Mouse (Mus musculus) urinary bladder, postnatal 14 days (tissue): ENCODE data around the gene Adgrd1.

Source experiments
- DNase-seq: peaks from one replicate; pipeline ENCODE4 v3.0.0; 2021; ENCODE audit warnings: low spot score

Adgrd1 gene

GRCm38 (mm10) chr5:129155902-129156311 is 59.4 kb downstream of the Adgrd1 start:
- DNase-seq, result no peak

DNA sequence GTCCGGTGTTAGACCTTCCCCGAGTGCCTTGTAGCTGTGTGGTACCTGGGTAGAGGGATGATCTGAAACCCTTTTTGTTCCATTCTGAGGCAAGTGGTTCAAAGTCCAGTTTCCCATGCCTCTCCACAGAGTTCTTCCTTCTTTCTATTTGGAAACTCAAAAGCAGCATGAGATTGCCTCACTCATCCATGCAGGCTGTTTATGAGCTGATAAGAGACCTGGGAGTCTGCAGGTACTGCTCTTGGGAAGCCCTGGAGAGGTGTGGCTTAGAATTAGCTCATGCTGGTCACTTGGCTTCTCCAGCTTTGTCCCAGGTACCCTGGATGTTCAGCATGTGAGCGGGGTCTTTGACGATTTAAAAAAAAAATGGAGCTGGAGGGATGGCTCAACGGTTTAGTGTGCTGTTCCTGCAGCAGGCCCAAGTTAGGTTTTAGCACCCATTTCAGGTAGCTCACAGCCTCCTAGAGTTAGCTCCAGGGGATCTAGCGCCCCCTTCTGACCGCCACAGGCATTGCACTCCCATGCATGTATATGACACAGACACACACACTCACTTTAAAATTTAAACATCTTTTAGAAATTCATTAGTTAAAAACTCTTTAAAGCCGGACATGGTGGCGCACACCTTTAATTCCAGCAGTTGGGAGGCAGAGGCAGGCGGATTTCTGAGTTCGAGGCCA is 65.0 kb downstream of the Adgrd1 start:
- no peak for DNase-seq

DNA sequence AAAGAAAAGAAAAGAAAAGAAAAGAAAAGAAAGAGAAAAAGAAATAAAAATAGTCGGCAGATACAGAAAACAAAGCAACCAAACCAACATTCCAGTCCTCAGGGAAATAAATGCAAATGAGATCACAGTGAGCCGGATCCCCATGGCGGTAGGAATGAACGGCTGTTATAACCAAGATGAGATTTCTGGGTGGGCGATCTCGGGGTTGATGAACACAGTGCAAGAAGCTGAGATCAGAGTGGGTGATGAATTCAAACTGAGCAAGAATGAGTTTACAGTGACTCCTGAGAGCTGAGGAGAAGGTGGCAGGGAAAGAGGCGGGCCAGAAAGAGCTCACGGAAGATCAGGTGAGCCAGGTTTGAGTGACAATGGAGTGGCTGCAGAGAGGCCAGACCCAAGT is 66.9 kb downstream of the Adgrd1 start:
- no peak for DNase-seq

DNA sequence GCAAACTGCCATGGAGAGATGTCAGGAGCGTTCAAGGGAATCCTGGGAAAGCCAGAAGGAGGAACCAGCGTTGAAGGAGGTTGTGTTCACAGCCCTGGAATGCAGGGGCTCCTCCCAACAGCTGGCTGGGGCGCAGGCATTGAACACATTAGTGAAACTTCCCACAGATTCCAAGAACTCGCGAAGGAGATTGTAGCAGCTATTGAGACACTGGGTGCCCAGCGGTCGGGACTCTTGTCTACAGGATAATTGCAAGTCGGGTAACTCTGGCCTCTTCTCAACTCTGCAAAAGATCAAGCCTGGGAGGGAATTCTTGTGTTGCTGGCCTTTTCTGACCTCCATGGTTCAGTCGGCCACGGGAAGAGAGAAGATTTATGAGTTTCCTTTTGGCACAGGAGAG is 67.5 kb downstream of the Adgrd1 start:
- peak; percentile 66 for DNase-seq

- peak; percentile 25 for DNase-seq
Observed at GRCm38 (mm10) chr5:129164911-129165584, 68.5 kb downstream of the Adgrd1 start.

DNA sequence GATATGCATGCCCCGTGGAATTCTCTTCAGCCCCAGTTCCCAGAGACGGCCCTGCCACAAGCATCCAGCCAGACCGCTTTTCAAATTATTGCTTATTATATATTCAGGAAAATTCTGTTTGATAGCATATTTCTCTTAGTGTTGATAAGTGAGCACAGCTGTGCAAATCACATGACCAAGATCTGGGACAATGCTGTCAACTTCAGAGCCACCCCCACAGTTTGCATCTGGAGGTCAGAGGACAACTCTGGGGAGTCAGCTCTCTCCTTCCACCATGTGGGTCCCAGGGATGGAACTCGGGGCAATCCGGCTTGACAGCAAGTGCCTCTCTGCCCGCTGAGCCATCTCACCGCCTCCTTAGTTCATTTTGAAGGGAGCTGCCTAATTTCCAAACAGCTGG is 69.0 kb downstream of the Adgrd1 start:
- DNase-seq, result no peak

DNA sequence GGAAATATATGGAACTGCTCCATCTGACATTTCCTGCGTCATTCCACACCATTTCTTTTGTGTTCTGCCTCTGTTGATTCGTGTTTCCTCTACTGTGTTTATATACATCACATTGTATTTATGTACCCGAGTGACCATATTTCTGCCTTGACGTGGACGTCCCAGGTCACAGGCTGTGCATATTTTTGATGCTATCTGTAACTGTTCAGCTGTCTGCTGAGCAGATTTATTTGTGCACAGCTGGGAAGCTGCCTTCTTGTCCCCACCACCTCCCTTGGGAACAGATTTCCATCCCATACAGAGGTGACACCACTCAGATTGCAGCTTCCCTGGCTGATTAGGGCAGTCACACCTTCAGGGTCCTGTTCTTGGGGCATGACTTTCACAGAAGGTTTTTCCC is 72.5 kb downstream of the Adgrd1 start:
- no peak for DNase-seq

- DNase-seq, result no peak
Observed at GRCm38 (mm10) chr5:129169567-129169966, 73.0 kb downstream of the Adgrd1 start.

GRCm38 (mm10) chr5:129172533-129172932 is 76.0 kb downstream of the Adgrd1 start:
- no peak for DNase-seq

GRCm38 (mm10) chr5:129175925-129176324 is 79.4 kb downstream of the Adgrd1 start:
- no peak for DNase-seq

GRCm38 (mm10) chr5:129177697-129178511 is 81.4 kb downstream of the Adgrd1 start:
- DNase-seq, result peak; percentile 88

DNA sequence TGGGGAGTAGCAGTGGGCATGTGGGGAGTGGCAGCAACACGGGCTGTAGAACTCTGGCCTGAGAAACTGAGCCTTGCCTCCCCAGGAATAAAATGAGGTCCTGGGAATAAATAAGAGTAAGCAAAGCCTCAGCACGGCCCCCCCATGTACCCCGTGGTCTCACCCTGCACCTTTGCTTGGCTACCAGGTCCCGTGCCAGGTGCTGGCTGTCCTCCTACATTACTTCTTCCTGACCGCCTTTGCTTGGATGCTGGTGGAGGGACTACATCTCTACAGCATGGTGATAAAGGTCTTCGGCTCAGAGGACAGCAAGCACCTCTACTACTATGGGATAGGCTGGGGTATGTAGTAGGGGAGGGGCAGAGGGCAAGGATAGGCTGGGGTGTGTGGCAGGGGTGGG is 82.8 kb downstream of the Adgrd1 start:
- no peak for DNase-seq

GRCm38 (mm10) chr5:129179995-129180714 is 83.6 kb downstream of the Adgrd1 start:
- DNase-seq, result no peak

GRCm38 (mm10) chr5:129180715-129181228 is 84.2 kb downstream of the Adgrd1 start:
- DNase-seq, result no peak

DNA sequence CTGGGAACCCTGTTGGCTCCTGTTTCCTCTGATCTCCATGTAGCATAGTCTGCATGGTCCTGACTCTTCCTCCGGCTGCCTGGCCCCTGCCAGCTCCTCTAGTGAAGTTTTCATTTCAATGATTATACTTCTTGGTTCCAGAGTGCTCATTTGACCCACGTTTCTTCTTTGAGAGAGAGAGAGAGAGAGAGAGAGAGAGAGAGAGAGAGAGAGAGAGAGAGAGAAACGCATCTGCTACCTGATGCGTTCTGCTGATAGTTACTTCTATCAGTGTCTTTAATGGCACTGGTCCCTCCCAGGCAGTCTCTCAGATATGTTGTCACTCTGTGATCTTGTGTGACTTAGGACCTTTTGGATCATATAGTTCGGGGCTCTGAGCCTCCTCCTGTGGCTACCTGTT is 84.9 kb downstream of the Adgrd1 start:
- DNase-seq, result no peak

DNA sequence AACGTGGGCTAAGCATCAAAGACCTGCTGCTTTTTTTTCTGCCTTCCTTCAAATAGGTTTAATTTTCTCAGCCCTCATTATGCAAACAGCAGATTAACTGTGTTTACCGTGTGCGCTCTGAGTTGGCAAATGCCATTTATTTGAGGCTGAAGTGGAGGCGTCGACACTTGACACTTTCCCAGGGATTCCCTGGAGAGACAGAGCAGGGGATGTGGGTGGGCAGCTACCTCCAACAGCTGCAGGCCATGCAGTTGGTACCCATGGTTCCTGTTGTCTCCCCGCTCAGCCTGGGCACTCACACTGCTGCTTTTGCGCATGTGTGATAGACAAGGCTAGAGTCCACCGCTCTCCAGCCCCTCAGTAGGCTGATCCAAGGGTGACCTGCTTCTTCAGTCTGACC is 86.0 kb downstream of the Adgrd1 start:
- DNase-seq, result no peak

DNA sequence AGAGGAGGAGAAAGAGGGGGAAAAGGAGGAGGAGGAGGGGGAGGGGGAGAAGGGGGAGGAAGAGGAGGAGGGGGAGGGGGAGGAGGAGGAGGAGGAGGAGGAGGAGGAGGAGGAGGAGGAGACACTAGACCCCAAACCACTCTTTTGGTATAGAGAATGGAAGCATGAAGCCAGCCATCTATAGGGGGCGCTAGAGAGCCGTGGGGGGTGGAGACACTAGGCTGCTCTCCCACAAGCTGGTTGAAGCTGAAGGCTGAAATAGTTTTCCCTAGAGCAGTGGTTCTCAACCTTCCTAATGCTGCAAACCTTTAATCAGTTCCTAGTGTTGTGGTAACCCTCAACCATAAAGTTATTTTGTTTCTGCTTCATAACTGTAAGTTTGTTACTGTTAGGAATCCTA is 89.7 kb downstream of the Adgrd1 start:
- peak; percentile 32 for DNase-seq

GRCm38 (mm10) chr5:129186926-129187325 is 90.4 kb downstream of the Adgrd1 start:
- DNase-seq, result no peak

DNA sequence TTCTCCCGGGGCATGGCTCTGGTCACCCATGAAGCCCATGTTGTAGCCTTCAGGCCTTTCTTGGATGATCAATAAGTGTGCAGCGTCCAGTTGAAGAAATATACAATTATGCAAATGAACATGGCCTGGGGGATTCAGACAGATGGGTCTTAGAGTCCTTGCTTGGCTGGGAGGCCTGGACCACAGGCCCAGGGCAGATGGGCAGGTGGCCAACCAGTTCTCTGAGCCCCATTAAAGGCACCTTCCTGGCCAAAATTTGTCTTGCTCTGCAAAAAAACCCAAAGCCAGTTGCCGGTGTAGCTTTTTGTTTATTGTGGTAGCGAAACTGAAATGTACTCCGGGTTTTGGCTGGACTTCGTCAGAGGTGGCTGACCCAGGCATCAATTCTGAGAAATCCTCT is 92.5 kb downstream of the Adgrd1 start:
- DNase-seq, result no peak

- peak; percentile 20 for DNase-seq
Observed at GRCm38 (mm10) chr5:129190077-129190476, 93.5 kb downstream of the Adgrd1 start.

GRCm38 (mm10) chr5:129196501-129196900 is 100.0 kb downstream of the Adgrd1 start:
- DNase-seq, result no peak

DNA sequence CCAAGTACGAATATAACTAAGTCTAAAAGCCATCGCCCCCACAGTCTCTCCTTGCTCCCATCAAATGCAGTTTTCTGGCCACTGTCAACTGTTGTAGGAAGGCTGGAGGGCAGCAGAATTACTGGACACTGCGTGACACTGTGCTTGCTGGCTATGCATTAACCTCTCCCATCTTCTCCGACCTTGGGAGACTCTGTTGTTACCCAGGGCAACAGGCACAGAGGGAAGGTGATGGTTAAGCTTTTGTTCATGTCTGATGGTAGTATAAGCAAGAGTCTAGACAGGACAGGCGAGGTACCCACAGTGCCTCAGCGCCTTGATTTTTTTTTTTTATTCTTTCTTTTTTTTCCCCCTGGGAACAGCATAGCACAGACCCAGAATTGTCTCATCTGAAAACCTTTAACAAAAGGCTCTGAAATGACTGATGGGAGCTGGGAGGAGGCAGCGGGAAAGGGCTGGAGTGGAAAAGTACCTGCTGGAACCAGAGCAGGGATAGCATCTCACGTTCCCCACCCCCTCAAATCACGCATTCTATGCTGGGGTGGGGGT is 100.5 kb downstream of the Adgrd1 start:
- DNase-seq, result no peak
